Mouse (Mus musculus) kidney, postnatal 0 days (tissue): ENCODE measurements around the gene Lrrfip1. TPM values are rescaled to one million over a fixed set of nuclear protein-coding genes. Genes with fewer than 3 reads are reported as not detected.
A peak's percentile ranks its signal among the peaks of the same experiment; 100 is the strongest.

Experiments used
- ATAC-seq: fragments of 200-750 bp; cut with Nextera tagmentation; replicated peaks from 2 replicates; pipeline ENCODE4 v1.8.0; 2017; ENCODE audit warnings: low read depth, moderate number of reproducible peaks, moderate TSS enrichment, moderate library complexity; ENCODE audit not compliant: low FRiP score
- DNase-seq: peaks from one replicate; pipeline ENCODE4 v3.0.0-alpha.2; 2016; ENCODE audit warnings: low spot score
- H3K27ac ChIP-seq: fragments of 300-500 bp; sonication (generic); 2 replicates; pipeline ENCODE4 v1.5.1; 2014; ENCODE audit warnings: mild to moderate bottlenecking
- H3K27me3 ChIP-seq: fragments of 300-500 bp; sonication (generic); 2 replicates; pipeline ENCODE4 v1.6.1; 2014; ENCODE audit warnings: low read length, mixed read lengths; ENCODE audit not compliant: insufficient read depth
- H3K36me3 ChIP-seq: fragments of 300-500 bp; sonication (generic); 2 replicates; pipeline ENCODE4 v1.6.1; 2014; ENCODE audit warnings: low read length, mixed read lengths; ENCODE audit not compliant: insufficient read depth
- H3K4me1 ChIP-seq: fragments of 300-500 bp; sonication (generic); replicated peaks from 2 replicates; pipeline ENCODE4 v1.6.1; 2014; ENCODE audit warnings: antibody characterized with exemption, low read length, mixed read lengths; ENCODE audit not compliant: insufficient read depth
- H3K4me2 ChIP-seq: fragments of 300-500 bp; sonication (generic); 2 replicates; pipeline ENCODE4 v1.6.1; 2014; ENCODE audit warnings: mild to moderate bottlenecking, low read length, moderate library complexity, mixed read lengths
- H3K4me3 ChIP-seq: fragments of 300-500 bp; sonication (generic); replicated peaks from 2 replicates; pipeline ENCODE4 v1.5.1; 2014; ENCODE audit warnings: low read depth, low read length
- H3K9ac ChIP-seq: fragments of 300-500 bp; sonication (generic); 2 replicates; pipeline ENCODE4 v1.6.1; 2014; ENCODE audit warnings: low read depth, low read length
- H3K9me3 ChIP-seq: fragments of 300-500 bp; sonication (generic); replicated peaks from 2 replicates; pipeline ENCODE4 v1.6.1; 2016; ENCODE audit warnings: low read length, inconsistent platforms, mixed read lengths
- CTCF ChIP-seq: IDR thresholded peaks from 2 replicates; pipeline ENCODE4 v1.5.1; 2016; ENCODE audit warnings: antibody characterized with exemption, low read depth, mild to moderate bottlenecking, moderate library complexity
- WGBS: fragments of 180-500 bp; shearing (Covaris S2); extraction: QIAGEN DNeasy Blood & Tissue Kit; methylation state at CpG from one replicate; pipeline ENCODE4 v1.1.7; 2014; 5-methylcytosine and 5-hydroxymethylcytosine counted together
- polyA plus RNA-seq: library from polyadenylated mRNA; unstranded; fragments of >200 nt; fragmentation: Nextera tagmentation; extraction: Ambion mirVana; gene quantifications from 2 replicates; pipeline ENCODE4 v1.2.1, GENCODE M21; 2015

Gene Lrrfip1
- polyA plus RNA-seq, 1 experiment from 2014 or later, result 46.3 TPM

GRCm38 (mm10) chr1:91069575-91069974 lies 71.0 kb downstream of the Lrrfip1 start:
- WGBS, result 82% methylated on average over 6 of the region's 6 CpGs
- Histone ChIP-seq H3K9ac (no peak overlapping the region), H3K4me3 (no peak overlapping the region), H3K4me1 (no peaks in the 10 kb centered on the region), H3K4me2 (no peak overlapping the region), H3K9me3 (no peaks in the 10 kb centered on the region), H3K36me3 (0 out of 2 replicates have a peak, but pooled peaks cover 4% of the 10 kb centered on the region), H3K27me3 (no peaks in the 10 kb centered on the region), H3K27ac (no peak overlapping the region)
- TF ChIP-seq CTCF, result no peak
- ATAC-seq (no peak), DNase-seq (no peak)

- Histone ChIP-seq H3K4me2 (no peak overlapping the region), H3K4me1 (no peaks in the 10 kb centered on the region), H3K27ac (no peak overlapping the region), H3K9ac (no peak overlapping the region), H3K27me3 (no peaks in the 10 kb centered on the region), H3K4me3 (no peak overlapping the region), H3K36me3 (0 out of 2 replicates have a peak, but pooled peaks cover 4% of the 10 kb centered on the region), H3K9me3 (no peaks in the 10 kb centered on the region)
- WGBS, result 85% methylated on average over 8 of the region's 8 CpGs
- DNase-seq, result no peak
- TF ChIP-seq CTCF, result no peak
- ATAC-seq, result no peak
These were observed 72.0 kb downstream of the Lrrfip1 start for GRCm38 (mm10) chr1:91070547-91070946.

- no peak overlapping the region for H3K27ac ChIP-seq
- H3K9ac ChIP-seq, result no peak overlapping the region
- no peak for DNase-seq
- H3K27me3 ChIP-seq, result no peaks in the 10 kb centered on the region
- no peak for ATAC-seq
- TF ChIP-seq CTCF, result no peak
- no peaks in the 10 kb centered on the region for H3K4me1 ChIP-seq
- 0 out of 2 replicates have a peak, but pooled peaks cover 4% of the 10 kb centered on the region for H3K36me3 ChIP-seq
- H3K4me3 ChIP-seq, result no peak overlapping the region
- no peaks in the 10 kb centered on the region for H3K9me3 ChIP-seq
- 76% methylated on average over 10 of the region's 10 CpGs for WGBS
- H3K4me2 ChIP-seq, result no peak overlapping the region
These were observed 73.2 kb downstream of the Lrrfip1 start for GRCm38 (mm10) chr1:91071671-91072290.

GRCm38 (mm10) chr1:91076946-91077345 lies 78.4 kb downstream of the Lrrfip1 start:
- WGBS, result 51% methylated on average over 8 of the region's 8 CpGs
- Histone ChIP-seq H3K27ac (no peak overlapping the region), H3K36me3 (no peaks in the 10 kb centered on the region), H3K9me3 (no peaks in the 10 kb centered on the region), H3K4me3 (no peak overlapping the region), H3K27me3 (no peaks in the 10 kb centered on the region), H3K9ac (no peak overlapping the region), H3K4me2 (no peak overlapping the region), H3K4me1 (peaks cover 6% of the 10 kb centered on the region; the same call in 1 of the 2 replicates)
- no peak for TF ChIP-seq CTCF
- DNase-seq (peak; percentile 68), ATAC-seq (no peak)

- Histone ChIP-seq H3K27ac (no peak overlapping the region), H3K4me3 (no peak overlapping the region), H3K9ac (no peak overlapping the region), H3K4me1 (peaks cover 6% of the 10 kb centered on the region; the same call in 1 of the 2 replicates), H3K36me3 (no peaks in the 10 kb centered on the region), H3K9me3 (no peaks in the 10 kb centered on the region), H3K27me3 (no peaks in the 10 kb centered on the region), H3K4me2 (no peak overlapping the region)
- ATAC-seq, result no peak
- TF ChIP-seq CTCF, result no peak
- 80% methylated on average over 9 of the region's 9 CpGs for WGBS
- no peak for DNase-seq
These were observed 78.9 kb downstream of the Lrrfip1 start for GRCm38 (mm10) chr1:91077456-91077855.

- TF ChIP-seq CTCF, result no peak
- Histone ChIP-seq H3K4me3 (no peak overlapping the region), H3K27ac (no peak overlapping the region), H3K4me2 (no peak overlapping the region), H3K9me3 (no peaks in the 10 kb centered on the region), H3K9ac (no peak overlapping the region), H3K36me3 (no peaks in the 10 kb centered on the region), H3K4me1 (peaks cover 6% of the 10 kb centered on the region; the same call in 1 of the 2 replicates), H3K27me3 (no peaks in the 10 kb centered on the region)
- DNase-seq (no peak), ATAC-seq (no peak)
- 66% methylated on average over 8 of the region's 8 CpGs for WGBS
These were observed 79.4 kb downstream of the Lrrfip1 start for GRCm38 (mm10) chr1:91077980-91078379.
